Mouse (Mus musculus) lung, embryonic 15.5 days (tissue): ENCODE data around the gene Jkamp. TPM values are rescaled to one million over a fixed set of nuclear protein-coding genes. Genes with fewer than 3 reads are reported as not detected.

Experiments
- ATAC-seq: fragments of 200-750 bp; cut with Nextera tagmentation; 2 replicates; pipeline ENCODE4 v1.8.0; 2017; ENCODE audit warnings: moderate number of reproducible peaks, borderline replicate concordance; ENCODE audit not compliant: low FRiP score, low TSS enrichment; ENCODE audit errors: extremely low read depth
- H3K27ac ChIP-seq: fragments of 300-500 bp; sonication (generic); 2 replicates; pipeline ENCODE4 v1.5.1; 2015; ENCODE audit warnings: moderate library complexity, mild to moderate bottlenecking, inconsistent platforms
- H3K27me3 ChIP-seq: fragments of 300-500 bp; sonication (generic); 2 replicates; pipeline ENCODE4 v1.6.1; 2015; ENCODE audit warnings: inconsistent platforms
- H3K36me3 ChIP-seq: fragments of 300-500 bp; sonication (generic); 2 replicates; pipeline ENCODE4 v1.6.1; 2015; ENCODE audit warnings: inconsistent platforms
- H3K4me1 ChIP-seq: fragments of 300-500 bp; sonication (generic); 2 replicates; pipeline ENCODE4 v1.6.1; 2015; ENCODE audit warnings: inconsistent platforms
- H3K4me2 ChIP-seq: fragments of 300-500 bp; sonication (generic); 2 replicates; pipeline ENCODE4 v1.6.1; 2015; ENCODE audit warnings: inconsistent platforms, mild to moderate bottlenecking, moderate library complexity
- H3K4me3 ChIP-seq: fragments of 300-500 bp; sonication (generic); 2 replicates; pipeline ENCODE4 v1.5.1; 2015; ENCODE audit warnings: mild to moderate bottlenecking, inconsistent platforms
- H3K9ac ChIP-seq: fragments of 300-500 bp; sonication (generic); 2 replicates; pipeline ENCODE4 v1.6.1; 2015; ENCODE audit warnings: inconsistent platforms
- H3K9me3 ChIP-seq: fragments of 300-500 bp; sonication (generic); 2 replicates; pipeline ENCODE4 v1.6.1; 2016; ENCODE audit warnings: inconsistent platforms
- WGBS: fragments of 180-500 bp; shearing (Covaris S2); methylation state at CpG from one replicate; pipeline ENCODE4 v1.1.7; 2015; 5-methylcytosine and 5-hydroxymethylcytosine counted together
- polyA plus RNA-seq: library from polyadenylated mRNA; unstranded; fragments of >200 nt; fragmentation: Nextera tagmentation; extraction: Ambion mirVana; gene quantifications from 2 replicates; pipeline ENCODE4 v1.2.1, GENCODE M21; 2015

Gene Jkamp
- polyA plus RNA-seq, 1 experiment from 2014 or later: 81.6 TPM

DNA sequence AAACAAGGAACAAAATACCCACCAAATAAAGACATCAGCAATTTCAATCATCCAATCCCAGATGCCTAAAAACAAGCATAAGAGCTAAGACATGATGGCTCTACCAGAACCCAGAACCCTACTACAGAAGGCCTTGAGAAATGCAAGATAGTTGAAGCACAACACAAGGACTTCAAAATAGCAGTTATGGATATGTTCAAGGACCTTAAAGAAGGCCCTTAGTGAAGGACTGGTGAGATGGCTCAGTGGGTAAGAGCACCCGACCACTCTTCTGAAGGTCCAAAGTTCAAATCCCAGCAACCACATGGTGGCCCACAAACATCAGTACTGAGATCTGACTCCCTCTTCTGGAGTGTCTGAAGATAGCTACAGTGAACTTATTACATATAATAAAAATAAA is 27.6 kb upstream of the Jkamp start:
- Histone ChIP-seq H3K4me2 (no peak overlapping the region), H3K4me3 (no peak overlapping the region), H3K27ac (no peak overlapping the region), H3K27me3 (no peaks in the 10 kb centered on the region), H3K9ac (no peak overlapping the region), H3K36me3 (no peaks in the 10 kb centered on the region), H3K4me1 (no peaks in the 10 kb centered on the region), H3K9me3 (no peaks in the 10 kb centered on the region)
- 84% methylated on average over 1 of the region's 1 CpGs for WGBS
- ATAC-seq: no peak

DNA sequence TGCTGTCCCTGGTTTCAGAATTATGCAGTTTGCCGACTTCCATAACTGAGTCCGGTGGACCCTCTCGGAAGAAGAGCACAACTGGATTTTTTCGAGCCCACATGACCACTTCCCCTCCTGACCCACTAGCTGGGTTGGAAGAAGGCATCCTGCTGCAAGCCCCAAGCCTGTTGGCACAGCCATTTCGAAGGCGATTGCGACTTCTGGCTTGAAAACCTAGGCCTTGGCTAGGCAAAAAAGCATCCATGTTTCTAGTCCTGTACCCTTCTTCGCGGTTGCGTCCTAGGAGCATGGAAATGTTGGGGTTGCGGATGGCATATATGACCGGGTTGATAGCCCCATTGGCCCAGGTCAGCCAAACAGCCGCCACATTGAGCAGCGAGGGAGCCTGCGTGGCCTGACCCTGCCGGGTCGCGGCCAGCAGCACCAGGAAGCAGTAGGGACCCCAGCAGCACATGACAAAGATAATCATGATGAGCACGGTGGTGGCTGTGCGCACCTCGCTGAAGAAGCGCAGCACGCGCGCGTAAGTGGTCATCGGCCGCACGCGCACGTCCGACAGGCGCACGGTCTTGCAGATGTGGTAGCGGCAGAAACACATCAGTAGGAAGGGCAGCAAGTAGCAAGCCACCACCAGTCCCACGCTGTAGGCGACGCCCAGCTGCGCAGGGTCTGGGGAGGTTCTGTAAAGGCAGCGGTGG is 15.6 kb upstream of the Jkamp start:
- ATAC-seq: peak; percentile 58
- peaks cover 32% of the 10 kb centered on the region for H3K27me3 ChIP-seq
- H3K27ac ChIP-seq: no peak overlapping the region
- peak overlapping the region; percentile 100 for H3K4me2 ChIP-seq
- H3K4me1 ChIP-seq: peaks cover 12% of the 10 kb centered on the region
- peak overlapping the region; percentile 40; the same call in 1 of the 2 replicates for H3K9ac ChIP-seq
- H3K9me3 ChIP-seq: no peaks in the 10 kb centered on the region
- no peaks in the 10 kb centered on the region for H3K36me3 ChIP-seq
- H3K4me3 ChIP-seq: peak overlapping the region; percentile 70
- WGBS: 6% methylated on average over 40 of the region's 40 CpGs

DNA sequence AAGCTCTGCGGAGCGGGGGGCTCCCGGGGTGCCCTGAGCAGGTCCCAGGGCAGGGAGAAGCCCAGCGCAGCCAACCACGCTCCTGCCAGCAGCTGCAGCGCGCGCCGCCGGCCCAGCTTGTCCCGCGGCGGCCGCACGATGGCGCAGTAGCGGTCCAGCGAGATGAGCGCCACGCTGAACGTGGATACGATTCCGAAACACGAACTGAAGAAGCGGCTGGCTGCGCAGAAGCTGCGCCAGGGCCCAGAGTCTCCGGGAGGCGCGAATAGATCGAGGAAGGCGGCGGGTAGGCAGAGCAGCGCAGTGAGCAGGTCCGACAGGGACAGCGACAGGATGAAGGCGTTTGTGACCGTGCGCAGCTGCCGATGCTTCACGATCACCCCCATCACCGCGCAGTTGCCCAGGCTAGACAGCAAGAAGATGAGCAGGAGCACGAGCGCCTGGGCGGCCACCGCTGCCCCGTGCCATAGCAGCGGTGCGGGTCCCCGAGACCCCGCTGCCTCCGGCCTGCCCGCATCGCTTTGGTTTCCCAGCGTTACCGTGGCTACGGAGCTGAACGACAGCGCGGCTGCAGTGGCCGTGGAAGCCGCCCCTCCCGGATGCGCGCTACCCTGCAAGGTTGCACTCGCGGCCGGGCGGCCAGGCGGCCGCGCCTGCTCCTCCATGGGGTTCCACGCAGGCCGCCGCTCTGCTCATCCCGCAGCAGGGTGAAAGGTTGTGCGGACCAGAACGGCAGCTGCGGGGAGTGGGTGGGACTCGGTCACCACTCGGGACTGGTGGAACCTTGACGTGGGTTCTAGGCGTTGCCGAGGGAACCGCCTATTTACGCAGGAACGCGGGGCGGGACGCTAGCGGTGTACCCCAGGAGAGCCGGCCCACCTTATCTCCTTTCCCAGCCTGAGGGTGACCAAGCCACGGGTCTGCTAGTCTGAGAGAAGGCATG is 14.8 kb upstream of the Jkamp start, which contains the start of gene Gpr135:
Gene Gpr135 (minus strand): TSS at position 799 of the 943 bp plus-strand sequence.
- under 1% methylated on average over 94 of the region's 94 CpGs for WGBS
- Histone ChIP-seq H3K27ac (no peak within 1 kb of the TSS), H3K9ac (peak within 1 kb of the TSS; percentile 40), H3K36me3 (no peaks in the 10 kb centered on the region), H3K4me3 (peak within 1 kb of the TSS; percentile 70), H3K9me3 (no peaks in the 10 kb centered on the region), H3K4me2 (peak within 1 kb of the TSS; percentile 100), H3K27me3 (peaks cover 32% of the 10 kb centered on the region), H3K4me1 (peaks cover 12% of the 10 kb centered on the region)
- peak; percentile 84 for ATAC-seq

DNA sequence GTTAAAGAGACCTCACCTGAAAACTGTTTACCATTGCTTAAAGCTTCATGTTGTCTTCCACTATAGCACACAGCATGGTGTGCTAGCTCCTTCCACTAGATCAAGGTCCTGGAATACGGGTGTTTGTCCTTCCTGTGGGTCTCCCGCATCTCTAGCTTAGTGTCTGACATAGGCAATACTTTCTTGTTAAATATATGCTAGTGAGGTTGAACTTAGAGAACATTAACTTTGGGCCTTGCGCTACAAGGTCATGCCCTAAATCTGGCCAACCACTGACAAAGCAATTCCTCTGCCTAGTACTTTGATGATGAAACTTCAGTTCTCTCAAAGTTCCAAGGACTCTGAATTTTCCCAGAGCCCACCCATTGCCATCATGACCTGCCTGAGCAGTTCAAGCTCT is 7.1 kb upstream of the Jkamp start:
- Histone ChIP-seq H3K9me3 (no peaks in the 10 kb centered on the region), H3K4me3 (no peak overlapping the region), H3K4me1 (peaks cover 9% of the 10 kb centered on the region), H3K27ac (no peak overlapping the region), H3K36me3 (0 out of 2 replicates have a peak, but pooled peaks cover 4% of the 10 kb centered on the region), H3K27me3 (no peaks in the 10 kb centered on the region), H3K9ac (no peak overlapping the region), H3K4me2 (no peak overlapping the region)
- WGBS: 88% methylated on average over 3 of the region's 3 CpGs
- no peak for ATAC-seq

DNA sequence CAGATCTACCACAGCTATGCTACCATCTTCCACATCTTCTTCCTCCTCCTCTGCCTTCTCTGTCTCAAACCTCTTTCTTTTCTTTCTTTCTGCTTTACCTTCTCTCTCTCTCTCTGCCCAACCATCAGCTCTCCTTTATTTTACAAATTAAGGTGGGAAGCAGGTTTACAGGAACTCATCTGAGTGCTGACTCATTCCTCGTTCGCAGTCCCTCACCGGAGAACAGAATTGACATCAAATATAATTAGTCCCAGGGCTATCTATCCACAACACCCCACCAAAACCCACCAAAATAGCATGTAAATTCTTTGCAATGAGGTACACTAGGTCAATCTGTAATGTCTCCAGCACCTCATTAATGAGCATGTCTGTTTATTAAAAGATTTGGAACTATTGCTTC is 3.4 kb upstream of the Jkamp start:
- ATAC-seq: no peak
- H3K36me3 ChIP-seq: 0 out of 2 replicates have a peak, but pooled peaks cover under 1% of the 10 kb centered on the region
- H3K9me3 ChIP-seq: no peaks in the 10 kb centered on the region
- H3K27ac ChIP-seq: no peak overlapping the region
- peak overlapping the region; percentile 50 for H3K4me2 ChIP-seq
- H3K9ac ChIP-seq: no peak overlapping the region
- H3K4me1 ChIP-seq: peaks cover 25% of the 10 kb centered on the region
- 62% methylated on average over 3 of the region's 3 CpGs for WGBS
- no peak overlapping the region for H3K4me3 ChIP-seq
- no peaks in the 10 kb centered on the region for H3K27me3 ChIP-seq

DNA sequence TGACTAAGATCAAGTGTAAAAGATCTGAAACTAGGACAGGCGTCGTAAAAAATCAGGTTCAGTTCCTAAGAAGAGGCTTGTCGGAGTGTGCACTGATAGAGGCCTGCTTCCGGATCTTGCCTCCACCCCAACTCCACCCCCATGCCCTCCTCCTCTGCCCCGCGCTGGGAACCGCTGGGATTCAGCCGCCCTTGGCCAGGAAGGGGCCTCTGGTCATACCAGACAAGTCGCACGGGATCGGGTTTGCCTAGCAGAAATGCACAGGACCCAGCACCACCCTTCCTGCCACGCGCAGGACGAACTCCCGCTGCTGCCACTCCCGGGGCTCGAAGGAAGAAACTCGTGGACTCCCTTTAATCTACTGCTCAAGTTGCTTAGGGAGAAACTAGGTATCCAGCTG is 3.0 kb upstream of the Jkamp start:
- 12% methylated on average over 18 of the region's 18 CpGs for WGBS
- H3K27ac ChIP-seq: no peak overlapping the region
- no peak for ATAC-seq
- no peaks in the 10 kb centered on the region for H3K27me3 ChIP-seq
- H3K9me3 ChIP-seq: no peaks in the 10 kb centered on the region
- peaks cover 27% of the 10 kb centered on the region for H3K4me1 ChIP-seq
- no peak overlapping the region for H3K9ac ChIP-seq
- no peak overlapping the region for H3K4me3 ChIP-seq
- no peaks in the 10 kb centered on the region for H3K36me3 ChIP-seq
- peak overlapping the region; percentile 50 for H3K4me2 ChIP-seq

DNA sequence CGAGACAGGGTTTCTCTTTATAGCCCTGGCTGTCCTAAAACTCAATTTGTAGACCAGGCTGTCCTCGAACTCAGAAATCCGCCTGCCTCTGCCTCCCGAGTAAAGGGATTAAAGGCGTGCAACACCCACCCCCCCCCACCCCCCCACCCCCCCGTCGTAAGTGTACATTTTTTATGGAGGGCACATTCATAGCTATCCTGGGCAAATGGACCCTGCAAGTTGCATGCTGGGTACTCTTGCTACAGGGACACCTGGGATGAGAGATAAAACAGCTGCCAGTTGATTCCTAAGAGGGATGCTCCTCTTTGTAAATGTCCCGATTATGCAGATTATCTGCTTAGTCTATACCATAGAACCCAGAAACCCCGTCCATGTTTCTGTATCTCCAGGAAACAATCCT is 2.1 kb upstream of the Jkamp start:
- Histone ChIP-seq H3K4me2 (no peak overlapping the region), H3K27me3 (no peaks in the 10 kb centered on the region), H3K4me3 (no peak overlapping the region), H3K27ac (no peak overlapping the region), H3K9ac (no peak overlapping the region), H3K4me1 (peaks cover 36% of the 10 kb centered on the region), H3K36me3 (no peaks in the 10 kb centered on the region), H3K9me3 (no peaks in the 10 kb centered on the region)
- ATAC-seq: no peak
- 77% methylated on average over 9 of the region's 9 CpGs for WGBS

DNA sequence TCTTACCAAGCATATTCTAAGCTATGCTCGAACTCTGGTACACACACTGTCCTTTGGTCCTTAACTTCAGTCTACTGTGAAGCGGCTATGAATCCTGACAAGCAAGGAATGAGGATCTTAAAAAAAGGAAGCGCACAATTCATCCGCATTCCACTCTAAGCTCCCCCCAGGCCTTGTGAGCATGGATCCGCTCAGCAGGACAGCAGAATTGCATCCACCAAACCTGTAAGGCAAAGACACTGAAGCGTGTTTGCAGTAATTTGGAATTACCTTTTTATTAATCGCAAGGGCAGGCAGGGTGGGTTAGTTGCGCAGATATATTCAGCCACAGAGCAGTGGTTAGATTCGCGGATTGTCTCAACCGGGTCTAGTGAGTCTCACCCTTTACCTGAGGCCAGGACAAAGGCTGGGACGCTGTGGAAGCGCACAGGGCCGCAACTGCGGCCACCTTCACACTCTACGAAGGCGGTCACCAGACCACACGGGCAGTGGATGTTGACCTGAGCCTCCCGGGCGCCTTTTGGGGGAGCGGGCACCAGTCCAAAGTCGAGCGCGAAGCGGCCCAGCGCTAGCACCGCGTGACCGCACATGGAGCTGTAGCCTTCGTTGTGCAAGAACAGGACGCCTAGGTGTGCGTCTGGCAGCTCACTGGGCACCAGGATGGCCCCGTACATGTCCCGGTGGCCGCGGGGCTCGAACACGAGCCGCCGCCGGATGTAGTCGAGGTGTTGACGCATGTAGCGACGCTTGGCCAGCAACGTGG is 947 bp upstream of the Jkamp start:
- 2% methylated on average over 46 of the region's 46 CpGs for WGBS
- peak overlapping the region; percentile 74 for H3K4me3 ChIP-seq
- no peaks in the 10 kb centered on the region for H3K27me3 ChIP-seq
- H3K9me3 ChIP-seq: no peaks in the 10 kb centered on the region
- H3K4me2 ChIP-seq: peak overlapping the region; percentile 85
- ATAC-seq: peak; percentile 0; the same call in 1 of the 2 replicates
- peaks cover 37% of the 10 kb centered on the region for H3K4me1 ChIP-seq
- H3K27ac ChIP-seq: peak overlapping the region; percentile 82
- peak overlapping the region; percentile 47 for H3K9ac ChIP-seq
- no peaks in the 10 kb centered on the region for H3K36me3 ChIP-seq

DNA sequence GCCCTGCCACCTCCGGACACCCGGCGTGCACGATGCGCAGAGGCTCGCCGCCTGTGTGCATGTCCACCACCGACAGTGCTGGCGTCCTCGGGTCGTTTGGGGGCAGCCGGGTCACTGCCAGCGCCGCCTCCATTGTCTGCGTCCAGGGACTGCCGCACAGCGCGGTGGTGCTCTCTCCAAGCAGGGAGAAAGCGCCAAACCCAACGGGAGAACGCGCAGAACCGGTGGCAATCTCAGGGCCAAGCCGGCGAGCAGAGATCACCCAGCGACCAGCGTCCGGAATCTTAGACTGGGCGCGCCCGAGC is 413 bp upstream of the Jkamp start:
- under 1% methylated on average over 31 of the region's 31 CpGs for WGBS
- Histone ChIP-seq H3K27ac (peak overlapping the region; percentile 82), H3K9me3 (no peaks in the 10 kb centered on the region), H3K36me3 (no peaks in the 10 kb centered on the region), H3K4me3 (peak overlapping the region; percentile 74), H3K4me2 (peak overlapping the region; percentile 85), H3K4me1 (peaks cover 37% of the 10 kb centered on the region), H3K27me3 (no peaks in the 10 kb centered on the region), H3K9ac (peak overlapping the region; percentile 47)
- no peak; the same call in none of the 2 replicates for ATAC-seq

DNA sequence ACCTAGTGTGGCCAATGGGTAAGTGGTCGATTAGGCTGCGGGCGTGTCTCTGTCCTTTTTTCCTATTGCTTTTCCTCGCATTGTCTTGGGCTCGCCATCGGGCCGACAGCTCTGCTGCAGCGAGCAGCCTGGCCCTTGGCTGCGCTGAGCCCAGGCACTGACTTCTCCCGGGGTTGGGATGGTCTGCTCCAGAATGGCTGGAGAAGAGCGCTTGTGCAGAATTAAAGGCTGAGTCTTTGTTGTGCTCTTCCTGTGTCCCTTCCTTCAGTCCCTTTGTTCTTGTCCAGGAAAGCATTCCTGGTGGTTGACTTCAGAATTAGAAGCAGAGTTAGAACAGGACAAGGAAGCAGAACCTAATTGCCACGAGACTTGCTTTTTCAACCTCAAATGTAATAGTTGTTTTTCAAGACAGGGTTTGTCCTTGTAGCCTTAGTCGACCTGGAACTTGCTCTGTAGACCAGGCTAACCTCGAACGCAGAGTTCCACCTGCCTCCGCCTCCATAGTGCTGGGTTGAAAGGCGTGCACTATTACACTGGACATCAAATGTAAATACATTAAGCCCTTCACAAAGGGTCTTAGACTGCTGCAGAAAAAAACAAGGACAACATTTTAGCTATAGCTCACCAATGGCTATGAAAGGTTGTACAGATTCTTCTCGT is 907 bp downstream of the Jkamp start:
- H3K27me3 ChIP-seq: no peaks in the 10 kb centered on the region

DNA sequence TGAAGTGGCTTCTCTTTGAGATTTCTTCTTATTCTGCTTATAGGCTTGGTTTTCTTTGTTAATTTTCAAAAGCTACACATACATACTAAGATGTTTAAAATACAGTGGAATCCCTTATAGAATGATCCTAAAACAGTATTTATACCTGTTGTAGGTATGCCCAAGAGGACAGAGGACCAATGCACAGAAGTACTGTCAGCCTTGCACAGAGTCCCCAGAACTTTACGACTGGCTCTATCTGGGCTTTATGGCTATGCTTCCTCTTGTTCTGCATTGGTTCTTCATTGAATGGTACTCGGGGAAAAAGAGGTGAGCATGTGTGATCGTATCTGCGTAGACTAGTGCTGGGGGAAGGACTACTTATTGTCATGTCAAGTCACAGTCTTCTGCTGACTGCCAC is 4.4 kb downstream of the Jkamp start:
- Histone ChIP-seq H3K27ac (no peak overlapping the region), H3K9me3 (no peaks in the 10 kb centered on the region), H3K4me1 (peaks cover 18% of the 10 kb centered on the region), H3K27me3 (no peaks in the 10 kb centered on the region), H3K4me2 (no peak overlapping the region), H3K36me3 (peaks cover 29% of the 10 kb centered on the region), H3K4me3 (no peak overlapping the region), H3K9ac (no peak overlapping the region)
- no peak for ATAC-seq
- whole genome bisulfite sequencing: 94% methylated on average over 4 of the region's 4 CpGs

More for the DNA sequence above, 907 bp downstream of the Jkamp start:
- Histone ChIP-seq H3K9ac (peak overlapping the region; percentile 81), H3K27ac (peak overlapping the region; percentile 97), H3K4me1 (peaks cover 37% of the 10 kb centered on the region), H3K4me2 (peak overlapping the region; percentile 74), H3K4me3 (peak overlapping the region; percentile 74), H3K9me3 (no peaks in the 10 kb centered on the region), H3K36me3 (peaks cover 5% of the 10 kb centered on the region)
- ATAC-seq: no peak; the same call in 1 of the 2 replicates
- 2% methylated on average over 18 of the region's 18 CpGs for WGBS
